Mouse (Mus musculus) erythroblast, embryonic 14.5 days (primary cell): ENCODE data around the gene Sat1. TPM values are rescaled to one million over a fixed set of nuclear protein-coding genes. Genes with fewer than 3 reads are reported as not detected.

Experiments used
- H3K27me3 ChIP-seq: 2 replicates; pipeline ENCODE4 v1.6.1; 2012; ENCODE audit warnings: inconsistent platforms; ENCODE audit not compliant: control insufficient read depth
- H3K36me3 ChIP-seq: 2 replicates; pipeline ENCODE4 v1.6.1; 2012; ENCODE audit warnings: mild to moderate bottlenecking, inconsistent platforms; ENCODE audit not compliant: control insufficient read depth
- H3K4me1 ChIP-seq: 2 replicates; pipeline ENCODE4 v1.6.1; 2012; ENCODE audit warnings: inconsistent platforms; ENCODE audit not compliant: control insufficient read depth
- H3K4me3 ChIP-seq: replicated peaks from 2 replicates; pipeline ENCODE3; 2012; ENCODE audit warnings: moderate library complexity, mild to moderate bottlenecking, inconsistent platforms
- H3K9me3 ChIP-seq: 2 replicates; pipeline ENCODE4 v1.6.1; 2012; ENCODE audit warnings: low read length, inconsistent platforms, mixed read lengths; ENCODE audit not compliant: control insufficient read depth
- GATA1 ChIP-seq: IDR thresholded peaks from 2 replicates; pipeline ENCODE4 v1.6.1; 2012; ENCODE audit warnings: low read length, inconsistent platforms, mixed read lengths
- TAL1 ChIP-seq: IDR thresholded peaks from 3 replicates; pipeline ENCODE4 v1.6.1; 2012; ENCODE audit warnings: low read length, inconsistent platforms, mixed read lengths
- polyA plus RNA-seq: library from polyadenylated mRNA; stranded (reverse); fragments of >175 nt; gene quantifications from 2 replicates; pipeline ENCODE4 v1.2.3, GENCODE M21; 2012

The Sat1 gene
- polyA plus RNA-seq, 1 experiment = 0.31 TPM

- Histone ChIP-seq H3K4me1 (no peaks in the 10 kb centered on the region), H3K9me3 (no peaks in the 10 kb centered on the region), H3K36me3 (no peaks in the 10 kb centered on the region), H3K4me3 (no peak overlapping the region), H3K27me3 (no peaks in the 10 kb centered on the region)
- TF ChIP-seq GATA1 = no peak
- no peak for TF ChIP-seq TAL1
These were observed 44.5 kb downstream of the Sat1 start for GRCm38 (mm10) chrX:155171754-155172153.

GRCm38 (mm10) chrX:155169886-155170285, 46.4 kb downstream of the Sat1 start:
- Histone ChIP-seq H3K27me3 (no peaks in the 10 kb centered on the region), H3K9me3 (no peaks in the 10 kb centered on the region), H3K36me3 (no peaks in the 10 kb centered on the region), H3K4me1 (no peaks in the 10 kb centered on the region), H3K4me3 (no peak overlapping the region)
- TF ChIP-seq GATA1 (no peak), TAL1 (no peak)

- Histone ChIP-seq H3K9me3 (no peaks in the 10 kb centered on the region), H3K36me3 (no peaks in the 10 kb centered on the region), H3K4me3 (no peak overlapping the region), H3K4me1 (no peaks in the 10 kb centered on the region), H3K27me3 (no peaks in the 10 kb centered on the region)
- no peak for TF ChIP-seq GATA1
- no peak for TF ChIP-seq TAL1
These were observed 48.6 kb downstream of the Sat1 start for GRCm38 (mm10) chrX:155167667-155168066.

GRCm38 (mm10) chrX:155166313-155166712, 49.9 kb downstream of the Sat1 start:
- no peak overlapping the region for H3K4me3 ChIP-seq
- H3K4me1 ChIP-seq = no peaks in the 10 kb centered on the region
- H3K9me3 ChIP-seq = no peaks in the 10 kb centered on the region
- no peaks in the 10 kb centered on the region for H3K36me3 ChIP-seq
- H3K27me3 ChIP-seq = no peaks in the 10 kb centered on the region
- TF ChIP-seq GATA1 (no peak), TAL1 (no peak)

- H3K4me1 ChIP-seq = no peaks in the 10 kb centered on the region
These were observed 52.7 kb downstream of the Sat1 start for GRCm38 (mm10) chrX:155163553-155163952.

More at GRCm38 (mm10) chrX:155163553-155163952, 52.7 kb downstream of the Sat1 start:
- no peak overlapping the region for H3K4me3 ChIP-seq
- H3K36me3 ChIP-seq = no peaks in the 10 kb centered on the region
- H3K27me3 ChIP-seq = no peaks in the 10 kb centered on the region
- TF ChIP-seq GATA1 (no peak), TAL1 (no peak)
- no peaks in the 10 kb centered on the region for H3K9me3 ChIP-seq

Other genes with a start within 250 kb of the Sat1 start
- gene Magea8, start 220.6 kb downstream of the Sat1 start, polyA plus RNA-seq = not detected in 2 replicates
- not detected in 2 replicates for gene Magea5, start 153.3 kb downstream of the Sat1 start, polyA plus RNA-seq
- gene Magea1, start 126.7 kb downstream of the Sat1 start, polyA plus RNA-seq = not detected in 2 replicates
- gene Magea2, start 122.8 kb downstream of the Sat1 start, polyA plus RNA-seq = not detected in 2 replicates
- not detected in 2 replicates for gene Cldn34b2, start 88.0 kb downstream of the Sat1 start, polyA plus RNA-seq
- 0.03 and 0.07 TPM in 2 replicates for gene Acot9, start 46.0 kb upstream of the Sat1 start, polyA plus RNA-seq
- gene Prdx4, start 124.3 kb upstream of the Sat1 start, polyA plus RNA-seq = 1.8 and 2.3 TPM in 2 replicates